Mouse (Mus musculus): ENCODE data around the gene Spast.

- no peak for TF ChIP-seq CTCF (IDR thresholded peaks at IDR 0.05; ENCODE audit: low read depth)
- no peak for TF ChIP-seq EP300 (IDR thresholded peaks at IDR 0.05; ENCODE audit: low read depth)
Observed at GRCm38 (mm10) chr17:74437762-74438161, 99.0 kb downstream of the Spast start.
